Mouse (Mus musculus): ENCODE data around the gene Etv2.

DNA sequence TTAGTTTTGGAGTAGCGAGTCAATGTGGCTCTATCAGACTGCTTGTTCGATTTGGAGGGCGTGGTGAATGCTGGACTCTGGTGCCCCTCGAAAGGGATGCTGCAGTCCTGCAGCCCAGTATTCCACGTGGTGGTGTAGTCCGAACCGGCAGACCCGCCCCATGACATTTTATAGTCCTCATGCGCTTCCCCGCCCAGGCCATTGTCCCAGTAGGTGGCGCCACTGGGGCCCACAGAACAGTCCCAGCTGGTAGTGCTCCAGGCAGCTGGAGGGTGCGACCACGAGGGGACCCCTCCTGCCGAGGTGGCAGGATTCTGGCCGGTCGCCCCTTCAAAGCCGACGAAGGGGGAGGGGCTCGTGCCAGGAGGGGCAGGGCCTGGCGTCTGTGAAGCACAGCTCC, 1.0 kb downstream of the Etv2 start:
- TF ChIP-seq CTCF (IDR thresholded peaks at IDR 0.05; ENCODE audit: borderline replicate concordance, insufficient read depth, low read length) (0 out of 2 replicates have a peak, but pooled peaks have one; percentile 13), POLR2A (IDR thresholded peaks at IDR 0.05; ENCODE audit: low read depth, low read length) (no peak)
